Mouse (Mus musculus) mammary gland, adult 2 months (tissue): ENCODE results near the gene 2610021A01Rik. TPM values are rescaled to one million over a fixed set of nuclear protein-coding genes. Genes with fewer than 3 reads are reported as not detected.

Experiments used
- polyA plus RNA-seq: library from polyadenylated mRNA; depleted of rRNA; stranded (reverse); fragments of >200 nt; gene quantifications from 2 replicates; pipeline ENCODE4 v1.2.3, GENCODE M21; 2012; ENCODE audit warnings: low replicate concordance; rRNA removed

2610021A01Rik gene
- 1.7 and 4.7 TPM in 2 replicates for polyA plus RNA-seq

DNA sequence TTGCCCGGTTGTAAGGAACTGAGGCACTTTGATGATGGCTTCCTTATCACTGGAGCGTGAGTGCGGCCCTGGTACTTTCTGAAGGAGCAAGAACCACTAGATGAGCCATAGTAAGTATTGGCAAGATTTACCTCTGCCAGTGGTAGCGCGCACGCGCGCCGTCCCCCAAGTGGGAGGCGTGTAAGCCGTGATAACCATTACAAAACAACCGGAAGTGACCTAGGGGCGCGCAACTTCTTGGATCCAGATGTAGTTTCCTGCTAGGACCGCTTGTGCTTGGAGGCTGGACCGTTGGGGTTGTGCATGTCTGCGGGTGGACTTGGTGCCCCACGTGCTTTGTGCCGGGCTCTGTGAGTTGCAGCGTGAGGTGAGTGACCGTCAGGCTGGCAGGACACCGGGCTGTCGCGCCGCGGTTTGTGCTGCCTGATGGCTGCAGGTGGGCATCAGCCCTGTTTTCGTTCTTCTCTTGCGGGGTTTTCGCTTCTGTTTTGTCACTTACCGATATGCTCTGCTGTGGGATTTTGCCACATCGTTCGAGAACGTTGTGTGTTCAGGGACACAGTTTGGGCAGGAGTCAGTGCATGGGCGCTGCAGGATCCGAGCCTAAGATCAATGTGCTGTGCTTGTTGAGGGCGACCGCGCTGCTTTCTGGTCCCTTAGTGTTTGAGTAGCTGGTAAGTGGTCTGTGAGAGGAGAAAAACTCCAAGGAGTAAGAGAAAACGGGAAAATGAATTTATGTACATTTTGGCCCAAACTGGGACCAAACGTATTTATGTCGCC lies at the start of gene 2610021A01Rik:
Gene 2610021A01Rik, plus strand, starts transcription at position 197 of the 780 bp plus-strand sequence.

DNA sequence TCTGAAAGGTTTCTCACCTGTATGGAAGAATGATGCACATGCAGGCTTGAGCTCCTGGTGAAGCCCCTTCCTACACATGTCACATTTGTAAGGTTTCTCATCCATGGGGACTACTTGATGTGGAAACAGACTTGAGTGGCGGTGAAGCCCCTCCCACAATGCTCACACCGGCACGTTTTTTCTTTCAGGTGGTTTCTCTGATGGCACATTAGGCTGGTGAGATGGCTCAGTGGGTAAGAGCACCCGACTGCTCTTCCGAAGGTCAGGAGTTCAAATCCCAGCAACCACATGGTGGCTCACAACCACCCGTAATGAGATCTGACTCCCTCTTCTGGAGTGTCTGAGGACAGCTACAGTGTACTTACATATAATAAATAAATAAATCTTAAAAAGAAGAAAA lies 25.5 kb upstream of the 2610021A01Rik start, which contains the start of gene Gm6871:
Gene Gm6871, minus strand, starts transcription at position 101 of the 400 bp plus-strand sequence.

DNA sequence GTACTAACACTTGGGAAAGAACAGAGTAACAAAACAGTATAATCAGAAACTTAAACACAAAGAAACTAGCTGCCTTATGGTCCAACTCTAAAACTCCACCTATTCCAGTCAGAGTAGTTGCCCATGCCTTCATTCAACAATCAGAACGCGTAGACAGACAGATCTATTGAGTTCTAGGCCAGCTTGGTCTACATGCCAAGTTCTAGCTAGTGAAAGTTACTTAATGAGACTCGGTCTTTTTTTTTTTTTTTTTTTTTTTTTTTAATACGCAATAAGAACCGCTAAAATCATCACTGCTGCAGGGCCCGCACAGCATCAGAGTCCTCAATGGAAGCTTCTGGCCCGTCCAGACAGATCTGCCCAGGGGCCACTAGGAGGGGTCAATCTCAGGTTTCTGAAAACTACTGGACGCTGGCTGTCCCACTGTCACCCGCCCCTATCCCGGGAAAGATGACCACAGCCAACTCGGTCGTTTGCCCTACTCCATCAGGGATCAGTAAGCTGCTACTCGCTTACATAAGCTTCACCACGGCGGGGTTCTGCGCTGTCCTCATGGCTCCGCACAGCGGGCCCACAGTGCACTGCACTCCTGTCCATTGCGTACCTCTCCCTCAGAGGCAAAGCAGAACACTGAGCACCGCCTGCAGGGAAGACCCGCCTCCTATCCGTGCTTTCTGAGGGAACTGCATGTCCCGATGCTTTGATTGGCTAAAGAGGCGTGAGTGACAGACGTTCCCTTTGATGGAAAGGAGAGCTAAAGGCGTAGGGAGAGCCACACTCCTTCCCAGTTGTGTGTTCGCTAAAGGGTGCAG lies 33.6 kb downstream of the 2610021A01Rik start, which contains the start of gene Zfp788:
Gene Zfp788, plus strand, starts transcription at position 795 of the 812 bp plus-strand sequence.

Other genes with a start within 250 kb of the 2610021A01Rik start
- gene AI987944, start 205.9 kb upstream of the 2610021A01Rik start, polyA plus RNA-seq, result 3.3 and 6.9 TPM in 2 replicates
- gene Vmn2r57, start 150.5 kb upstream of the 2610021A01Rik start, polyA plus RNA-seq, result 0.05 and 0.19 TPM in 2 replicates
- gene Gm20449, start 99.8 kb upstream of the 2610021A01Rik start, polyA plus RNA-seq, result 0.16 TPM in 1 of 2 replicates, not detected in the other
- gene AW146154, start 99.3 kb upstream of the 2610021A01Rik start, polyA plus RNA-seq, result 3.7 and 6.9 TPM in 2 replicates
- gene Gm6871, start 25.6 kb upstream of the 2610021A01Rik start, polyA plus RNA-seq, result not detected in 2 replicates
- 0.35 and 1.0 TPM in 2 replicates for gene Zfp788, start 34.0 kb downstream of the 2610021A01Rik start, polyA plus RNA-seq